20 mouse cellular contexts compared by ENCODE assay signal in the genomic region with DNA sequence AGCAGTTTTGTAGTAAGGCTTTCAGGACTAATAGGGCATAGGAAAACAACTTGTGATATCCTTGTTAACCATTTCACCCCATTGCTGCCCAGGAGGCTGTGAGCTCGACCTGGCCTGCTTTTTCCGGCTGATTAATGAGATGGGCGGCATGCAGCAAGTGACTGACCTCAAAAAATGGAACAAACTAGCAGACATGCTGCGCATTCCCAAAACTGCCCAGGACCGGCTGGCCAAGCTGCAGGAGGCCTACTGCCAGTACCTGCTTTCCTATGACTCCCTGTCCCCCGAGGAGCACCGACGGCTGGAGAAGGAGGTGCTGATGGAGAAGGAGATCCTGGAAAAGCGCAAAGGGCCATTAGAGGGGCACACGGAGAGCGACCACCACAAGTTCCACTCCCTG.
DNase-seq lines count a peak whose midpoint lies in the region; ATAC-seq lines count a peak whose summit lies in the region.
"Had no signal": no experiment of that assay in that cellular context is flagged by ENCODE, and none has a peak within 500 bp of the region (broad histone marks: within the 10 kb centered on the region; RNA-seq: fewer than 3 reads in every experiment).

No protein-coding gene starts in this region.

- 75% methylated on average over 11 of the region's 11 CpGs for WGBS in kidney, embryonic 16.5 days

- peak overlapping the region; percentile 57; the same call in 1 of the 2 replicates for H3K27ac ChIP-seq in kidney, embryonic 16.5 days (ENCODE audit: low read length)
- H3K27ac ChIP-seq: gastrocnemius, adult 2 months; heart, adult 2 months; layer of hippocampus, adult 2 months; liver, embryonic 13.5 days; midbrain, embryonic 13.5 days; neural tube, embryonic 15.5 days had no signal

- H3K36me3 ChIP-seq in kidney, embryonic 16.5 days (ENCODE audit: insufficient read depth, low read length) = peaks cover 50% of the 10 kb centered on the region

- H3K9ac ChIP-seq in kidney, embryonic 16.5 days (replicated peaks; ENCODE audit: low read length) = no peak overlapping the region
- H3K9ac ChIP-seq: liver, embryonic 13.5 days; lung, embryonic 15.5 days; midbrain, embryonic 13.5 days; neural tube, embryonic 15.5 days had no signal

- peak; percentile 56 for ATAC-seq in cerebellum, adult (ENCODE audit: insufficient number of reproducible peaks, low FRiP score, low TSS enrichment)
- no peak for ATAC-seq in kidney, embryonic 16.5 days (ENCODE audit: low FRiP score, low TSS enrichment)
- no peak for ATAC-seq in megakaryocyte, adult 5-6 weeks (ENCODE audit: poor library complexity, severe bottlenecking)
- ATAC-seq: CD4-positive, CD25-positive, alpha-beta regulatory T cell, adult 4 months; forebrain, embryonic 14.5 days; inflammation-experienced regulatory T-cells, adult 6 months; midbrain, embryonic 13.5 days had no signal

- no peak overlapping the region for H3K4me2 ChIP-seq in kidney, embryonic 16.5 days (replicated peaks; ENCODE audit: low read depth, low read length)
- H3K4me2 ChIP-seq: liver, embryonic 13.5 days; lung, embryonic 15.5 days; midbrain, embryonic 13.5 days; neural tube, embryonic 15.5 days had no signal

- H3K4me1 ChIP-seq in kidney, embryonic 16.5 days (ENCODE audit: insufficient read depth, low read length) = peaks cover 27% of the 10 kb centered on the region

- H3K27me3 ChIP-seq in kidney, embryonic 16.5 days (ENCODE audit: insufficient read depth, low read length) = no peaks in the 10 kb centered on the region
- H3K27me3 ChIP-seq: liver, embryonic 13.5 days; lung, embryonic 15.5 days; midbrain, embryonic 13.5 days; neural tube, embryonic 15.5 days had no signal

- no peak for DNase-seq in cerebellum, postnatal 4 days (ENCODE audit: low spot score in 2 of 2)
- peak; percentile 88 for DNase-seq in cerebellum, adult 9-11 months
- DNase-seq in retina, postnatal 1 day = peak; percentile 37
- DNase-seq in thymus, postnatal 25 days = no peak
- DNase-seq in spleen, postnatal 14 days (ENCODE audit: low spot score in 2 of 2) = no peak
- DNase-seq: gastrocnemius, adult 2 months; heart, adult 2 months; liver, embryonic 13.5 days; thymus, adult 2 months had no signal

- H3K4me3 ChIP-seq in kidney, embryonic 16.5 days (ENCODE audit: low read length) = no peak overlapping the region
- H3K4me3 ChIP-seq: gastrocnemius, adult 2 months; heart, adult 2 months; layer of hippocampus, adult 2 months; liver, embryonic 13.5 days; lung, embryonic 15.5 days; midbrain, embryonic 13.5 days; neural tube, embryonic 15.5 days had no signal

- H3K9me3 ChIP-seq in kidney, embryonic 16.5 days (ENCODE audit: low read length) = no peaks in the 10 kb centered on the region
- H3K9me3 ChIP-seq: G1E; liver, embryonic 13.5 days; lung, embryonic 15.5 days; midbrain, embryonic 13.5 days; neural tube, embryonic 15.5 days had no signal

Comparison
In these comparisons a context has a peak if more than half of its experiments do, and no peak if none do; other contexts are left out.
1. DNase-seq: peak in cerebellum, adult 9-11 months (single experiment) and retina, postnatal 1 day (single experiment); none in cerebellum, postnatal 4 days (0 of 2), thymus, postnatal 25 days (single experiment) and spleen, postnatal 14 days (0 of 2).